In genomic region chr10:118761101-118761868, GRCm38 (mm10) we compare ENCODE assay signal across 9 mouse cellular contexts.
DNase-seq lines count a peak whose midpoint lies in the region; ATAC-seq lines count a peak whose summit lies in the region.
"Had no signal": no experiment of that assay in that cellular context is flagged by ENCODE, and none has a peak within 500 bp of the region (broad histone marks: within the 10 kb centered on the region; RNA-seq: fewer than 3 reads in every experiment).

No protein-coding gene starts in this region.

- H3K36me3 ChIP-seq in forebrain, embryonic 16.5 days (ENCODE audit: control insufficient read depth, insufficient read depth) = no peaks in the 10 kb centered on the region
- H3K36me3 ChIP-seq in forebrain, embryonic 14.5 days (ENCODE audit: control insufficient read depth, insufficient read depth, low read length) = no peaks in the 10 kb centered on the region
- H3K36me3 ChIP-seq in intestine, embryonic 15.5 days = no peaks in the 10 kb centered on the region

- H3K4me1 ChIP-seq in forebrain, embryonic 16.5 days (replicated peaks; ENCODE audit: control insufficient read depth, insufficient read depth, low read length) = 0 out of 2 replicates have a peak, but pooled peaks cover 7% of the 10 kb centered on the region
- no peaks in the 10 kb centered on the region for H3K4me1 ChIP-seq in forebrain, embryonic 14.5 days (ENCODE audit: control insufficient read depth, insufficient read depth, low read length)
- peaks cover 11% of the 10 kb centered on the region for H3K4me1 ChIP-seq in intestine, embryonic 15.5 days (replicated peaks)

- no peaks in the 10 kb centered on the region for H3K27me3 ChIP-seq in forebrain, embryonic 16.5 days (replicated peaks; ENCODE audit: control insufficient read depth, insufficient read depth, low read length)
- H3K27me3 ChIP-seq in forebrain, embryonic 14.5 days (replicated peaks; ENCODE audit: control insufficient read depth, insufficient read depth, low read length) = no peaks in the 10 kb centered on the region
- no peaks in the 10 kb centered on the region for H3K27me3 ChIP-seq in intestine, embryonic 15.5 days (replicated peaks)

- whole genome bisulfite sequencing in forebrain, embryonic 16.5 days = 74% methylated on average over 10 of the region's 10 CpGs
- 85% methylated on average over 10 of the region's 10 CpGs for WGBS in forebrain, embryonic 14.5 days
- 47% methylated on average over 10 of the region's 10 CpGs for WGBS in intestine, embryonic 15.5 days

- H3K9me3 ChIP-seq in forebrain, embryonic 16.5 days (ENCODE audit: control insufficient read depth, low read length) = no peaks in the 10 kb centered on the region
- no peaks in the 10 kb centered on the region for H3K9me3 ChIP-seq in forebrain, embryonic 14.5 days (replicated peaks; ENCODE audit: control insufficient read depth, low read length)
- H3K9me3 ChIP-seq in intestine, embryonic 15.5 days = no peaks in the 10 kb centered on the region

- no peak overlapping the region for H3K4me3 ChIP-seq in forebrain, embryonic 16.5 days (replicated peaks; ENCODE audit: low read length)
- no peak overlapping the region for H3K4me3 ChIP-seq in forebrain, embryonic 14.5 days (ENCODE audit: low read depth, low read length)
- H3K4me3 ChIP-seq in intestine, embryonic 15.5 days (replicated peaks) = no peak overlapping the region

- peak overlapping the region; percentile 14; the same call in 1 of the 2 replicates for H3K27ac ChIP-seq in forebrain, embryonic 16.5 days (ENCODE audit: low read length)
- no peak overlapping the region for H3K27ac ChIP-seq in forebrain, embryonic 14.5 days (ENCODE audit: low read depth, low read length)
- H3K27ac ChIP-seq in intestine, embryonic 15.5 days = peak overlapping the region; percentile 59
- H3K27ac ChIP-seq: hindbrain, postnatal 0 days had no signal

- no peak for ATAC-seq in forebrain, embryonic 16.5 days
- no peak for ATAC-seq in forebrain, embryonic 14.5 days
- ATAC-seq in intestine, embryonic 15.5 days = peak; percentile 40
- ATAC-seq: hindbrain, postnatal 0 days had no signal

- no peak overlapping the region for H3K4me2 ChIP-seq in forebrain, embryonic 16.5 days (ENCODE audit: low read length)
- H3K4me2 ChIP-seq in forebrain, embryonic 14.5 days (ENCODE audit: low read length) = no peak overlapping the region
- no peak overlapping the region for H3K4me2 ChIP-seq in intestine, embryonic 15.5 days (replicated peaks)

- 0 out of 2 replicates have a peak overlapping the region, but pooled peaks have one; percentile 5 for H3K9ac ChIP-seq in forebrain, embryonic 16.5 days (replicated peaks; ENCODE audit: low read depth, low read length)
- no peak overlapping the region for H3K9ac ChIP-seq in forebrain, embryonic 14.5 days (ENCODE audit: low read length)
- no peak overlapping the region for H3K9ac ChIP-seq in intestine, embryonic 15.5 days

- DNase-seq in forebrain, embryonic 14.5 days (ENCODE audit: low spot score) = no peak
- peak; percentile 19 for DNase-seq in urinary bladder, postnatal 14 days (ENCODE audit: low spot score)
- no peak for DNase-seq in urinary bladder, postnatal 10 days (ENCODE audit: low spot score)
- DNase-seq in yolk sac, embryonic 10.5 days (ENCODE audit: low spot score) = peak; percentile 55
- no peak for DNase-seq in thymus, postnatal 0 days (ENCODE audit: low spot score)
- no peak for DNase-seq in urinary bladder, adult 18-20 months (ENCODE audit: low spot score in 2 of 2)

Comparison
In these comparisons a context has a peak if more than half of its experiments do, and no peak if none do; other contexts are left out.
1. DNase-seq: peak in urinary bladder, postnatal 14 days (single experiment) and yolk sac, embryonic 10.5 days (single experiment); none in forebrain, embryonic 14.5 days (single experiment), urinary bladder, postnatal 10 days (single experiment), thymus, postnatal 0 days (single experiment) and urinary bladder, adult 18-20 months (0 of 2).